Mouse (Mus musculus) intestine, embryonic 14.5 days (tissue): ENCODE data around the gene Irgq. TPM values are rescaled to one million over a fixed set of nuclear protein-coding genes. Genes with fewer than 3 reads are reported as not detected.
A peak's percentile ranks its signal among the peaks of the same experiment; 100 is the strongest.

Source experiments
- ATAC-seq: fragments of 200-750 bp; cut with Nextera tagmentation; replicated peaks from 2 replicates; pipeline ENCODE4 v1.8.0; 2017; ENCODE audit warnings: low read depth, moderate number of reproducible peaks, moderate TSS enrichment, moderate library complexity; ENCODE audit not compliant: low FRiP score, low TSS enrichment
- DNase-seq: peaks from one replicate; pipeline ENCODE4 v3.0.0-alpha.2; 2018; ENCODE audit warnings: low spot score
- H3K27ac ChIP-seq: fragments of 300-500 bp; sonication (generic); 2 replicates; pipeline ENCODE4 v1.5.1; 2014; ENCODE audit warnings: low read depth, mild to moderate bottlenecking, control low read depth
- H3K27me3 ChIP-seq: fragments of 300-500 bp; sonication (generic); replicated peaks from 2 replicates; pipeline ENCODE4 v1.6.1; 2014; ENCODE audit warnings: low read length, control low read depth; ENCODE audit not compliant: control insufficient read depth, insufficient read depth
- H3K36me3 ChIP-seq: fragments of 300-500 bp; sonication (generic); 2 replicates; pipeline ENCODE4 v1.6.1; 2014; ENCODE audit warnings: low read length, control low read depth; ENCODE audit not compliant: control insufficient read depth, insufficient read depth
- H3K4me1 ChIP-seq: fragments of 300-500 bp; sonication (generic); replicated peaks from 2 replicates; pipeline ENCODE4 v1.6.1; 2014; ENCODE audit warnings: low read length, control low read depth, mixed read lengths; ENCODE audit not compliant: control insufficient read depth, insufficient read depth
- H3K4me2 ChIP-seq: fragments of 300-500 bp; sonication (generic); 2 replicates; pipeline ENCODE4 v1.6.1; 2014; ENCODE audit warnings: low read length
- H3K4me3 ChIP-seq: fragments of 300-500 bp; sonication (generic); 2 replicates; pipeline ENCODE4 v1.5.1; 2014; ENCODE audit warnings: low read depth, low read length, control low read depth, mixed read lengths
- H3K9ac ChIP-seq: fragments of 300-500 bp; sonication (generic); 2 replicates; pipeline ENCODE4 v1.6.1; 2014; ENCODE audit warnings: mild to moderate bottlenecking, low read length
- H3K9me3 ChIP-seq: fragments of 300-500 bp; sonication (generic); 2 replicates; pipeline ENCODE4 v1.6.1; 2016; ENCODE audit warnings: low read length, control low read depth; ENCODE audit not compliant: control insufficient read depth
- WGBS: fragments of 180-500 bp; shearing (Covaris S2); extraction: QIAGEN DNeasy Blood & Tissue Kit; methylation state at CpG from one replicate; pipeline ENCODE4 v1.1.7; 2014; 5-methylcytosine and 5-hydroxymethylcytosine counted together
- polyA plus RNA-seq: library from polyadenylated mRNA; unstranded; fragments of >200 nt; fragmentation: Nextera tagmentation; extraction: Ambion mirVana; gene quantifications from 2 replicates; pipeline ENCODE4 v1.2.1, GENCODE M21; 2014

The Irgq gene
- polyA plus RNA-seq, 1 experiment from 2014 or later, result 6.3 TPM

GRCm38 (mm10) chr7:24563191-24563836 is 32.8 kb downstream of the Irgq start:
- Histone ChIP-seq H3K4me3 (no peak overlapping the region), H3K4me1 (no peaks in the 10 kb centered on the region), H3K27ac (no peak overlapping the region), H3K9ac (no peak overlapping the region), H3K36me3 (peaks cover 89% of the 10 kb centered on the region), H3K4me2 (no peak overlapping the region), H3K9me3 (no peaks in the 10 kb centered on the region), H3K27me3 (no peaks in the 10 kb centered on the region)
- WGBS, result 91% methylated on average over 8 of the region's 8 CpGs
- ATAC-seq (no peak), DNase-seq (no peak)

GRCm38 (mm10) chr7:24563837-24564206 is 33.3 kb downstream of the Irgq start:
- Histone ChIP-seq H3K4me3 (no peak overlapping the region), H3K4me1 (no peaks in the 10 kb centered on the region), H3K9ac (no peak overlapping the region), H3K9me3 (no peaks in the 10 kb centered on the region), H3K36me3 (peaks cover 90% of the 10 kb centered on the region), H3K27ac (no peak overlapping the region), H3K4me2 (no peak overlapping the region), H3K27me3 (no peaks in the 10 kb centered on the region)
- ATAC-seq, result no peak
- no peak for DNase-seq
- 89% methylated on average over 4 of the region's 4 CpGs for WGBS

- DNase-seq (peak; percentile 89), ATAC-seq (0 out of 2 replicates have a peak, but pooled peaks have one; percentile 54)
- Histone ChIP-seq H3K36me3 (peaks cover 87% of the 10 kb centered on the region), H3K9me3 (no peaks in the 10 kb centered on the region), H3K27ac (no peak overlapping the region), H3K9ac (no peak overlapping the region), H3K4me3 (no peak overlapping the region), H3K4me2 (no peak overlapping the region), H3K27me3 (no peaks in the 10 kb centered on the region), H3K4me1 (no peaks in the 10 kb centered on the region)
- WGBS, result 64% methylated on average over 6 of the region's 6 CpGs
Measured at GRCm38 (mm10) chr7:24564607-24565265, 34.2 kb downstream of the Irgq start.

GRCm38 (mm10) chr7:24565627-24566026 is 35.1 kb downstream of the Irgq start:
- Histone ChIP-seq H3K27ac (no peak overlapping the region), H3K9me3 (no peaks in the 10 kb centered on the region), H3K36me3 (peaks cover 86% of the 10 kb centered on the region), H3K4me2 (no peak overlapping the region), H3K9ac (no peak overlapping the region), H3K4me1 (no peaks in the 10 kb centered on the region), H3K27me3 (no peaks in the 10 kb centered on the region), H3K4me3 (no peak overlapping the region)
- no peak for ATAC-seq
- 89% methylated on average over 11 of the region's 11 CpGs for WGBS
- DNase-seq, result no peak

GRCm38 (mm10) chr7:24566206-24566605 is 35.7 kb downstream of the Irgq start:
- no peak overlapping the region for H3K4me3 ChIP-seq
- DNase-seq (no peak), ATAC-seq (no peak)
- H3K27me3 ChIP-seq, result no peaks in the 10 kb centered on the region
- H3K4me2 ChIP-seq, result no peak overlapping the region
- 94% methylated on average over 9 of the region's 9 CpGs for WGBS
- no peaks in the 10 kb centered on the region for H3K9me3 ChIP-seq
- no peak overlapping the region for H3K27ac ChIP-seq
- peaks cover 81% of the 10 kb centered on the region for H3K36me3 ChIP-seq
- no peaks in the 10 kb centered on the region for H3K4me1 ChIP-seq
- H3K9ac ChIP-seq, result no peak overlapping the region

GRCm38 (mm10) chr7:24568512-24568911 is 38.0 kb downstream of the Irgq start:
- ATAC-seq (no peak), DNase-seq (no peak)
- peaks cover 82% of the 10 kb centered on the region for H3K36me3 ChIP-seq
- no peaks in the 10 kb centered on the region for H3K27me3 ChIP-seq
- H3K9ac ChIP-seq, result no peak overlapping the region
- WGBS, result 90% methylated on average over 4 of the region's 4 CpGs
- H3K27ac ChIP-seq, result no peak overlapping the region
- H3K4me2 ChIP-seq, result no peak overlapping the region
- no peak overlapping the region for H3K4me3 ChIP-seq
- H3K9me3 ChIP-seq, result no peaks in the 10 kb centered on the region
- H3K4me1 ChIP-seq, result no peaks in the 10 kb centered on the region

- no peak for DNase-seq
- Histone ChIP-seq H3K27me3 (no peaks in the 10 kb centered on the region), H3K9ac (no peak overlapping the region), H3K4me3 (no peak overlapping the region), H3K27ac (no peak overlapping the region), H3K4me2 (no peak overlapping the region), H3K4me1 (no peaks in the 10 kb centered on the region), H3K36me3 (peaks cover 64% of the 10 kb centered on the region), H3K9me3 (no peaks in the 10 kb centered on the region)
- ATAC-seq, result no peak
- WGBS, result 74% methylated on average over 4 of the region's 4 CpGs
Measured at GRCm38 (mm10) chr7:24571071-24571470, 40.6 kb downstream of the Irgq start.

- Histone ChIP-seq H3K9ac (no peak overlapping the region), H3K4me2 (no peak overlapping the region), H3K9me3 (no peaks in the 10 kb centered on the region), H3K36me3 (peaks cover 50% of the 10 kb centered on the region), H3K27me3 (no peaks in the 10 kb centered on the region), H3K4me1 (no peaks in the 10 kb centered on the region), H3K4me3 (no peak overlapping the region), H3K27ac (no peak overlapping the region)
- 60% methylated on average over 5 of the region's 5 CpGs for WGBS
- DNase-seq, result no peak
- ATAC-seq, result no peak; the same call in 1 of the 2 replicates
Measured at GRCm38 (mm10) chr7:24572455-24572854, 42.0 kb downstream of the Irgq start.
